Mouse (Mus musculus): ENCODE results near the gene Olfr611.
"Not testable (repeated sequence)": the region's sequence is repeated elsewhere in the genome, so short reads cannot be mapped to it uniquely, and the experiment has no call there.

The Olfr611 gene

DNA sequence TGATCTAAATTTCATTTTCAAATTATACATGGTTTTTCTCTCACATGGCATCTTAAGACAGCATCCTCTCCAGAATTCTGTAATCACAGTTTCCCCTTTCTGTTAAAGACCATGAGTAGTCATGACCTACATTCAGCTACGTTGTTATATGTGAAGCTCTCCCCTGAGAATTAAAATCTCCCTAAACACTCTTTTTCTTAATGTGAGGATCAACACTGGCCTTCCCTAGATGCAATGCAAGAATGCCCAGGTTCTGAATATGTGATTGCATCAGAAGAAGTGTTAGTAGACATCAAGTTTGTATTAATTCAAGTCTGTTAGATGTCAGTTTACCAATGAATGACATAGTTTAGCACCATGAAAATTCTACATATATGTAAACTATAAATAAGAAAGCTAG, at the start of gene Olfr611:
Gene Olfr611 (minus strand): TSS at position 101 of the 400 bp plus-strand sequence.
- DNase-seq: not testable (repeated sequence)

DNA sequence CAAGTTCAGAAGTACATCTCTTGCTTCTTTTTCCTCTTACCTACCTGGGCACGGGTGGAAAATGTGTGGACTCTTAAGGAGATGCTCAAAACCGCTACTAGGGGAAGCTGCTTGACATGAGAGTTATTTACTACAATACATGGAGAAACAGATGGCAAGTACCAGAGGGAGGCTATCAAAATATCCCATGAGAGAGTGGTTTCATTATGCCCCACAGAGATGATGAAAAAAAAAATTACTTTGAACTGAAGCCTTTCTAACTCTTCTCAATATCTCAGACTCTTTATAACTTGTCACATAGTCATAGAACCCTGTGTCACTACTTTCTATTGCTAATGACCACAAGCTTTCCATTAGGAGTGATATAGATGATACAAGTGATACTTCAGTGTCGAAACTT, 48.4 kb upstream of the Olfr611 start, which contains the start of gene Olfr616:
Gene Olfr616 (minus strand): TSS at position 101 of the 400 bp plus-strand sequence.
- DNase-seq: no peak

DNA sequence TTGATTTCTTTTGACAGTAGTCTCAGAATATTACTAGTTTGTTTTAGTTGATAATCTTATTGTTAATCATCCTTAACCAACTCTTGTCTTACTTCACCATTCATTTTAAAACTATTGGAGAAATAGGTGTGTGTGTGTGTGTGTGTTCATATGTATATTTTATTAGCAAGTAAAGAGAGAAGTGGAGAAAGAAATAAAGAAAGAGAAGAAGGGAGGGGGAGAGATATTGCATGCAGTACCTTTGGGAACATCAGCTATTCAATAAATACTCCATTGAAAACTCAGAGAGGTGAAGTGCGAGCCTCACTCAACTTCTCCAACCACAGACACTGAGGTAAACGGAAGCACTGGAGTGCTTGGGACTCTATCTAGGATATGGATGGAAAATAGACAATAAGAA, 35.1 kb upstream of the Olfr611 start, which contains the start of gene Olfr615:
Gene Olfr615 (plus strand): TSS at position 301 of the 400 bp plus-strand sequence.
- no peak for DNase-seq

DNA sequence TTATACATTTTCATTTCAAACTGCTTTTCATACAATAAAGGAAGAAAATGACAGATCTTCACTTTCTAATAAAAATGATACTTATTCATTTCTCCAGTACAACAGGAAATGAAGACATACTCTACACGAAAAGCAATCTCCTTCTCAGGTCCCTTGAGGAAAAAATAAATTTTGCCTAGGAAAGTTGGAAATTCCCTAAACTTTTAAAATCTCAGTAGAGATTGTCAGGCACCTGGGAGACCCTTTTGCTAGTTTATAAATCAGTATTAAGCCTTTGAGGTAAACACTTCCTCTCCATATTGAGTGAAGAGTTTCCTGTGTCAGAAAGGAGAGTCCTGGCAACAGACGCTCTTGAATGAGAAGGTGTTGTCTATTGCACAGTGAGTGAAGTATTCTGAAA, 27.1 kb upstream of the Olfr611 start, which contains the start of gene Olfr613:
Gene Olfr613 (plus strand): TSS at position 301 of the 400 bp plus-strand sequence.
- DNase-seq: no peak

DNA sequence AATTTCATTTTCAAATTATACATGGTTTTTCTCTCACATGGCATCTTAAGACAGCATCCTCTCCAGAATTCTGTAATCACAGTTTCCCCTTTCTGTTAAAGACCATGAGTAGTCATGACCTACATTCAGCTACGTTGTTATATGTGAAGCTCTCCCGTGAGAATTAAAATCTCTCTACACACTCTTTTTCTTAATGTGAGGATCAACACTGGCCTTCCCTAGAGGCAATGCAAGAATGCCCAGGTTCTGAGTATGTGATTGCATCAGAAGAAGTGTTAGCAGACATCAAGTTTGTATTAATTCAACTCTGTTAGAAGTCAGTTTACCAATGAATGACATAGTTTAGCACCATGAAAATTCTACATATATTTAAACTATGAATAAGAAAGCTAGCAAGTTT, 22.0 kb upstream of the Olfr611 start, which contains the start of gene Olfr612:
Gene Olfr612 (minus strand): TSS at position 101 of the 400 bp plus-strand sequence.
- not testable (repeated sequence) for DNase-seq

DNA sequence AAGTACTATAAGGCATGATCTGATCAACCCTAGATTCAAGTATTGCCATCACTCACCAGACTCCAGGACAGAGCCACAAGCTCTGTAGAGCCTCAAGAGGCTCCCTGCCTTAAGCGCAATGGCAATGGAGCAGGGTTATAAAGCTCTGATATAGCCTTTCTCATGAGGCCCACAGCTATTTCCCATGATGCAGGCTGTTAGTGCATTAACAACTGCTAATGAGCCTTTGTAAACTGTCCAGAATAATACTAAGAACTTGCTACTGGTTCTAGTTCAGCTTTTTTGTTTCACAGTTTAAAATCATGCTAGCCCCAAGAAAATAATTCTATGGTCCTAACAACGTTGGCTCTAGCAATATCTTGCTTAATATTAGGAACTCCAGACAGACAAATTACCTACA, 8.6 kb downstream of the Olfr611 start, which contains the start of gene Olfr610:
Gene Olfr610 (minus strand): TSS at position 101 of the 400 bp plus-strand sequence.
- no peak for DNase-seq

DNA sequence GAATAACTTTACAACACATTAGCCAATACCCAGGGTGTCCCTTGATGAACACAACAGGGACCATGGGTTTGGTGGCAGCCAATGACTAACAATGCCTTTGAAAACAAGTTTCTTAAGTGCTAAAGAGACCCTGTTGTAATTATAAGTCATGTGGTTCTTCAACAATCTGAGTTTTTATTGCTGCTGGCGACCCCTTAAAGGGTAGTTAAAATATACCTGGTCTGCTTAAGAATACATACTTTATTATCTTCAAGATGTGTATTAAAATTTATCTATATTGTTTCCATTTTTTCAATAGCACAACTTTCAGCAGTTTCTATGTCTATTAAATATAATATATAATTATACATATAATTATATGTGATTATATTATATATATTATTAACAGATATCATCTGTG, 22.7 kb downstream of the Olfr611 start, which contains the start of gene Olfr609:
Gene Olfr609 (minus strand): TSS at position 101 of the 400 bp plus-strand sequence.
- DNase-seq: no peak

DNA sequence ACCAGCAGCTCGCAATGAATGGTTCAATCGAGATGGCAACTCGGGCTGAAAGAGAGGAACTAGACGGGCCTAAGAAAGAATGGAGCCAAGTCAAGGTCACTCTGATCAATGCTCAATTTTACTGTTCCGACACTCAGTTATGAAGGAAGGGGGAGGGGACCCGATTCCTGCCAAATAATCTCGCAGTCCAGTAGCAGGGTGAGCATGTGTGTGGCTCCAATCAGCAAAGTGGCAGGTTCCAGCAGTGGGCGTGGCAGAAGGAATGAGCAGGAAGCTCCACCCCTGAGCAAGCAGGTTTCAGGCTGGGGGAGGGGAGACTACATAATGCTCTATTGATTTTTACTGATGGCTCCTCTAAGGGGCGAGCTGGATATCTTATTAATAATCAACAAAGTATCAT, 43.5 kb downstream of the Olfr611 start:
- not testable (repeated sequence) for DNase-seq

DNA sequence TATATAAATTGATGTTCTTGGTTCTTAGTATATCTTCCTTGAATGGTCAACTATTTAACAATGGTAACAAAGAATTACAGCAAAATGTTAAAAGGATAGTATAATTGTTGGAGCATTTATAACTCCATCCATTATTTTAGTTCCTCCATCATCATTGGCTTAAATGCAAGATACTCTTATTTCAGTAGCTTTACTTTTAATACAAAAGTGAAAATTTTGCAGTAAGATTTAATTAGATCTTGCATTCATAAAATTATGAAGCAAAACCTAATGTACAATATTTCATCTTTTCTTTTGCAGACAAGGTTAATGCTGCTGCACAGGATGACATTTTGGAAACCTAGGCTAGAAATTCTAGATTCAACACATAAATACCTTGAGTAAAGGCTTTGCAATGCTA, 51.1 kb downstream of the Olfr611 start, which contains the start of gene Olfr608:
Gene Olfr608 (plus strand): TSS at position 301 of the 400 bp plus-strand sequence.
- DNase-seq: no peak
